Mouse (Mus musculus): ENCODE data around the gene Slc34a3.

Gene Slc34a3

GRCm38 (mm10) chr2:25193330-25193770 is 40.8 kb downstream of the Slc34a3 start:
- no peak for DNase-seq (ENCODE audit: low spot score)

- no peak for DNase-seq (ENCODE audit: low spot score)
These were observed 46.3 kb downstream of the Slc34a3 start for GRCm38 (mm10) chr2:25187841-25188240.

GRCm38 (mm10) chr2:25186575-25186930 is 47.6 kb downstream of the Slc34a3 start:
- no peak for DNase-seq (ENCODE audit: low spot score)

GRCm38 (mm10) chr2:25185625-25186574 is 48.3 kb downstream of the Slc34a3 start:
- DNase-seq (ENCODE audit: low spot score), result no peak

GRCm38 (mm10) chr2:25184496-25184895 is 49.7 kb downstream of the Slc34a3 start:
- no peak for DNase-seq (ENCODE audit: low spot score)

- no peak for DNase-seq (ENCODE audit: low spot score)
These were observed 50.8 kb downstream of the Slc34a3 start for GRCm38 (mm10) chr2:25183336-25183735.

GRCm38 (mm10) chr2:25182664-25183063 is 51.5 kb downstream of the Slc34a3 start:
- DNase-seq (ENCODE audit: low spot score), result no peak

- no peak for DNase-seq (ENCODE audit: low spot score)
These were observed 52.2 kb downstream of the Slc34a3 start for GRCm38 (mm10) chr2:25181891-25182397.

- no peak for DNase-seq (ENCODE audit: low spot score)
These were observed 52.9 kb downstream of the Slc34a3 start for GRCm38 (mm10) chr2:25180973-25181890.

GRCm38 (mm10) chr2:25180478-25180903 is 53.7 kb downstream of the Slc34a3 start, which contains the start of gene Nrarp:
Gene Nrarp, plus strand, starts transcription at chr2:25180758.
- DNase-seq (ENCODE audit: low spot score), result peak; percentile 67

- DNase-seq (ENCODE audit: low spot score), result no peak
These were observed 54.5 kb downstream of the Slc34a3 start for GRCm38 (mm10) chr2:25179566-25180217.

Measured in ovary, postnatal 10 days (tissue).